Mouse (Mus musculus): ENCODE measurements around the gene Ocrl.

DNA sequence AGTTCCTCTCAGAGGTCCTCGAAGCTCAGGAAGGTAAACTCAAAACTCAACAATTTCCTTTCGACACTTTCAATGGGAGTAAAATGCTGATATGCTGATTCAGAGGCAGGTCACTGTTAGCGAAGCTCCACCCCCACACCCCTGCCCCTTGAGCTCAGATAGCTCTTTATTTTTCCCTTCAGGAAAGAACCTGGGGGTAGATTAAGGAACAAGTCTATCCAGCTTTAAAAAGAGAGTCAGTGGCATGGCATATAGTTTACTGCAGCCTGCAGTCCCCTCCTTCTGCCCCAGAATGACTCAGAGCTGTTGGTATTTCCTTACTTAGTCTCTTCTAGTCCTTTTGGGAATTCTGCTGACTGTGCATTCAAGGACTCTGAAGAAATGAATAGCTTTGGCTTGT lies 18.3 kb downstream of the Ocrl start:
- no peak for TF ChIP-seq POLR2A (IDR thresholded peaks at IDR 0.05; ENCODE audit: insufficient read length, low read depth)
- no peak for TF ChIP-seq USF1 (IDR thresholded peaks at IDR 0.05; ENCODE audit: low read depth)
- TF ChIP-seq MYOG (IDR thresholded peaks at IDR 0.05; ENCODE audit: control insufficient read depth in 1 of 3, insufficient read depth in 1 of 3, insufficient read length in 2 of 3, low read depth in 2 of 3), result no peak
- no peak for TF ChIP-seq MYOD1 (IDR thresholded peaks at IDR 0.05; ENCODE audit: control insufficient read depth in 1 of 3, insufficient read length in 2 of 3, low read depth in 2 of 3)
